Mouse (Mus musculus) neutrophil, adult 5-6 weeks (primary cell): ENCODE results near the gene Ptprj. TPM values are rescaled to one million over a fixed set of nuclear protein-coding genes. Genes with fewer than 3 reads are reported as not detected.
A peak's percentile ranks its signal among the peaks of the same experiment; 100 is the strongest.

ENCODE experiments used
- ATAC-seq: fragments of 151-379, 151-347 bp; 2 replicates; pipeline ENCODE4 v1.8.0; 2017; ENCODE audit warnings: mild to moderate bottlenecking, moderate TSS enrichment; ENCODE audit not compliant: insufficient number of reproducible peaks, poor library complexity, low FRiP score, severe bottlenecking; ENCODE audit errors: extremely low read depth
- total RNA-seq: library from RNA; stranded (forward); fragments of 200-1000 nt; gene quantifications from 2 replicates; pipeline ENCODE4 v1.2.3, GENCODE M21; 2017

Gene Ptprj
- total RNA-seq, 1 experiment from 2014 or later, result 93.8 TPM

DNA sequence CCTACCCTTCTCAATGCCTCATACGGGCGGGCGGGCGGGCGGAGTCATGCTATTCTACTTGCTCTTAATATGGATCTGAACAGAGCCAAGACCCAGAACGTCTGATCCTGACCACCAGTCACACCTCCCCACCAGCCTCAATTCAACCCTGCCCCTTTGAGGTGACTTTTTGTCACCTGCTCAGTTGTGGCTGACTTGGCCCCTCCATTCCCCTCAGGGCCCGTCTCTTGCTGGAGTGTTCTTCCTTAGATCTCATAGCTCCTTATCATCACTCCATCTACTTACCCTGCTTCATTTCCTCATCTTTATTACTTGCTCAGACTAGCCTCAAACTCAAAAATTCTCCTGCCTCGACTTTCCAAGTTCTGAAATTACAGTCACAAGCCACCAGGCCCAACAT is 15.9 kb downstream of the Ptprj start:
- no peak for ATAC-seq

GRCm38 (mm10) chr2:90563171-90563570 is 17.3 kb downstream of the Ptprj start:
- no peak for ATAC-seq

DNA sequence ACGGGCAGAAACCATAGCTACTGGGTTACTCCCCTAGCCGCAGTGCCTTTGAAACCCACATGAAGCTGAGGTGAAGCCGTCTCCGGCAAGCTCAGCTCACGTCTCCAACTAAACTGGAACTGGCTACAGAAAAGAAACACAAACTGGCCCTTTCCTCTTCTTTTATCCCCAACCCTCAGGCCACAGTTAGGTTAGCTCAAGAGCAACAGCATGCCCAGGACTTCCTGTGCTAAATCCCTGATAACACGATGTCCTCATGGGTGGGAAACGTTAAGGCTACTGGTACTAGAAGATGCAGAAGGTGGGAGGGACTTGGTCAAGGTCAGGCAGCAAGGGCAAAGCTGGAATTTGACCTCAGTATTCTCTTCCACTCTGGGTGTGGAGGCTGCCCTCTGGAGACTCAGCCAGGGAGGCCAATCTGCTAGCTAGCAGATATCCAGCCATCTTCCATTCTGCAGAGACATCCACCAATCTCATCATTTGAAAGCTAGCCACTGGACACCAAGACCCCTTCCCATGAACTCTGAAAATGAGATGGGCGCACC is 18.2 kb downstream of the Ptprj start:
- no peak for ATAC-seq

- no peak for ATAC-seq
Observed at GRCm38 (mm10) chr2:90560197-90560843, 20.1 kb downstream of the Ptprj start.

GRCm38 (mm10) chr2:90559688-90560196 is 20.7 kb downstream of the Ptprj start:
- no peak for ATAC-seq

DNA sequence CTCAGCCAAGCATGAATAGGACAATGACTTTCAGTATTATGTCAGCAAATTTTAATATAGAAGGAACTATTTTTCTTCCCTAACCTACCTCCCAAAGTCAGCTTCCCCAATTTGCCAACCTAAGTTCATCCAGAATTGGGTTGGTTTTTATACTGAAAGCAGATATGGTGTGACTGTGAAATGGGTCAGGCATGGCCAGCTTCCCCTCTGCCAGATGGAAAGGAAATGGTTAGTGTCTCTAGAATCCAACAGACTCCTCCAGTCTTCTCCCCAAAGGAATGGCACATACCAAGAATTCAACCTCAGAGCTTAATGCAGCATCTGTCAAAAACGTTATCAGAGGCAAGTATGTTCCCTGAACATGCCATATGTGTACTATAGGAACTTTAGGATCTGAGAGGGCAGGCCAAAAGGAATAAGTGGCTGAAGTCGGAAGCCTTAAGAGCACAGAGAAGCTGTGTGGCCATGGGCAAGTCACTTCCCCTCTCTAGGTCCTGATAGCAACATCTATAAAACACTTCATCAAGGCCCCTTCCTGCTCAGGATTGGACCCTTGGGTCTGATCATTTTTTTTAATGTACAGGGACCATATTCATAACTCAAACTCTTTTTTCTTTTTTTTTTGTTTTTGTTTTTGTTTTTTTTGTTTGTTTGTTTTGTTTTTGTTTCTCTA is 21.3 kb downstream of the Ptprj start:
- no peak for ATAC-seq

- no peak for ATAC-seq
Observed at GRCm38 (mm10) chr2:90558361-90558760, 22.1 kb downstream of the Ptprj start.

DNA sequence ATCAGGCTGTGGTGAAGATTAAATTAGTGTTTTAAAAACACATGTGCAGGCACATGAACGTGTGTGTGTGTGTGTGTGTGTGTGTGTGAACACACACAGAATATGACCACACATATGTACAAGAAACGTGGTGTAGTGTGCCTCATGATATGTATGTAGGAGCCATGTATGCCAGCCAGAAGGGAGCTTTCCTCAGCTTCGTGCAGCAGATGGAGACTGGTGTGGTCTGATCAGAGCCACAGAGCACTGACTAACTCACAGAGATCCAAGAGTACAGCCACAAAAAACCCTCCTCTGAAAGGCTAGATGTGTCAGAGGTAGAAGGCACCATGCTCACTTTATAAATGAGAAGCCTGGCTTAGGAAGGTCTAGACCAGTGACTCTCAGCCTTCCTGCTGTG is 22.5 kb downstream of the Ptprj start:
- ATAC-seq, result no peak

GRCm38 (mm10) chr2:90555744-90556143 is 24.7 kb downstream of the Ptprj start:
- no peak for ATAC-seq

- no peak for ATAC-seq
Observed at GRCm38 (mm10) chr2:90554806-90555205, 25.6 kb downstream of the Ptprj start.

DNA sequence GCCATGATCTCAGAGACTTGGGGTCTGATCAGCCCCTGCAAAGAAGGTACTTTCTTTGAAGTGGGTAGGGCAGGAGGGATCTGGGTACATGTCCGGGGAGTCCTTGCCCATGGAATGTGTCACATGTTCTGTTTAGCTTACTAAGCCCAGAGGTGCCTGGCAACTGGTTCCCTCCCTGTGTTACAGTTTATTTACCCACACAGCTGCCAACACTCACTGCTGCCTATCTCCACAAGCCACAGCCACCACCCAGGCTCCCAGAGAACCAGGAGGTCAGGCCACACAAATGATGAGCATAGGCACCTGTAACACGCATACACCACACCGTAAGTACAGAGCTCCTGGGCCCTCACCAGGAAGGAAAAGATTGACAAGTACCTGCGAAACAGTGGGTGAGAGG is 26.6 kb downstream of the Ptprj start:
- ATAC-seq, result no peak

GRCm38 (mm10) chr2:90550656-90551055 is 29.8 kb downstream of the Ptprj start:
- no peak; the same call in 1 of the 2 replicates for ATAC-seq

DNA sequence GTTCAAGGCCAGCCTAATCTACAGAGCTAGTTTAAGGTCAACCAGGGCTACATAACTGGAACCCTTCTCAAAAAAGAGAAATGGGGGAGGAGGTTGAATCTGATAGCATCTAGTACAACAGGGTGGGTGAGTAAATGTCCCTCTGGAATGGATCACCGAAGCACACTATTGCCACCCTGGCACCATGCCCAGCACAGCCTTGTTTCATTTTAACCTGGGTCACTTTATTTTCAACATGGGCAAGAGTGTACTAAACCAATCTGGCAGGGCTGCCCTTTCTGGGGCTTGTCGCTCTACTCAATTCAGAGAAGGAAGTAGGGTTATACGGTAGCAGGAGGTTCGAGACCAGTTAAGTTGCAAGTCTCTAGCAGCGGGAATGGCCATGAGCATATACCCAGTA is 31.9 kb downstream of the Ptprj start:
- no peak for ATAC-seq

DNA sequence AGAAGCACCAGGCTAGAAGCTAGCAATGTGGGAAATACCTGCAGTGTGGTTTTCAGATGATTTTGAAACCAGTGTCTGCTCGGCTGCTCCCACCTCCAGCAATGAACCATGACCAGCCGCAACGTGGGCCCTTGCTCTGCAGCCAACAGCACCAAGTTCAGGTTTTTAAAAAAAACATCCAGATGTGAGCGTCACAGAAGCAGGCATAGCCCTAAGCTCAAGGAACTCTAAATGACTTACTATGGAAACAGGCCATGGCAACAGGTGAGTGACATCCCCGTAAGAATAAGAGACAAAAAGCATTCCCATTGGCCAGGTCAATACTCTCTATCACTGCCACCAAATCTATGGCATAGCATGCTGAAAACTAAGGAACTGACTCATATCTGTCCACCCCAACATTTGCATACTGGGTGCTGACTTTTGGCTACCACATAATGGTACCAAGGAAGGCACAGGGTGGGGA is 33.3 kb downstream of the Ptprj start:
- ATAC-seq, result peak; percentile 39

DNA sequence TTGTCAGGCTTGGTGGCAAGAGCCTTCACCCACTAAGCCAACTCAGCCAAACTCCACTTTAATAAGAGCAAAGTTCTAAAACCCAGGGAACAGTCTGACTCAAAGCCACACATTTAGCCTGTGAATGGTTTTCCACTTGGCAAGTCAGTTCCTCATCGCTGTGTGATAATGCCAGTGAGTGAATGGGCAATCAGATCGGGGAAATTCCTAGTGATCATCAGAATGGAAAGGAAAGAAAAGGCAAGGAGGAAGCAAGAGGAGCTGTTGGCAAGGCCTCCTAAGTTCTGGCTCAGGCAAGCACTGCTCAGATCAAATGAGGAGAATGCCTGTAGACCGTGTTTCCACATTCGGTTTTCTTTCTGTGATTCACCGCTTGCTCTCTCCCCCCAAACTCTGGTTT is 35.2 kb downstream of the Ptprj start:
- no peak for ATAC-seq

GRCm38 (mm10) chr2:90543989-90544388 is 36.5 kb downstream of the Ptprj start:
- no peak for ATAC-seq

- no peak for ATAC-seq
Observed at GRCm38 (mm10) chr2:90543106-90543702, 37.2 kb downstream of the Ptprj start.

DNA sequence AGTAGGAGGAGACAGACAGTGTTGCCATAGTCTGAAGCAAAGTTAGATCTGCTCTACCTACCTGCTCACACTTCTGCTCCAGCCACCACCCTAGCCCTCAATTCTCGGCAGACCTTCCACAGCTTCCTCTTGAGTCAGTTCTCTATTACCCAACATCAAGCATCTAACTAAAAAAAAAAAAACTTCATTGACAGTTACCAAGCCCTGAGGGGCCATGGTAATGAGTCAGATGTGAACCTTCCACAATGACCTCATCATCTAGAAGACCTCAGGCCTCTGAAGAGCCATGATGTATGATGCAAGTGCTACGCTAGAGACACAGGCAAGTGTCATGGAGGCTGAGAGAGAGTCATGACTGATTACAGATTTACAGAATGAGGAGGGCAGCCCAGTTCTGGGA is 37.8 kb downstream of the Ptprj start:
- peak; percentile 87 for ATAC-seq

DNA sequence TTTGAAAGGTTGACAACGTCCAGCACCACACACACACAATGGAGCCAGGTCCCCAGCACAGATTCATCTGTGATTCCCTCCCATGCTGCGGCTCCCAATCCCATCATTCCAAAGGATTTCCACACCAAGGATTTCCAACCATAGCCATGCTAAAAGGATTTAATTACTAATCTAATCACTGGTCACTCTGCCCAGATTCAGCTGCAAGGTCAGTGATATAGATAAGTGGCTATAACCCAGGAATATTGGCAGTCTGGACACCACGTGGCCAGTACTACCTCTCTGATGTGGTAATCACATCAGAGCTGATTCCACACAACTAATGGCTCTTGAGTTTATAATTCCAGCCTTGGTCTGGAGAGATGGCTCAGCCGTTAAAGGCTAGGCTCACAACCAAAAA is 41.2 kb downstream of the Ptprj start:
- ATAC-seq, result no peak

- no peak for ATAC-seq
Observed at GRCm38 (mm10) chr2:90537244-90537643, 43.2 kb downstream of the Ptprj start.
